Mouse (Mus musculus) sigmoid colon, adult 10 weeks (tissue): ENCODE measurements around the gene Pafah2. TPM values are rescaled to one million over a fixed set of nuclear protein-coding genes. Genes with fewer than 3 reads are reported as not detected.

ENCODE experiments used
- polyA plus RNA-seq: library from polyadenylated mRNA; stranded (reverse); fragments of 350-450 nt; fragmentation: Illumina TruSeq; extraction: RNeasy Lipid Tissue Mini Kit (QIAGEN cat#74804); gene quantifications from one replicate; pipeline ENCODE4 v1.2.3, GENCODE M21; 2014; ENCODE audit warnings: low read depth, low replicate concordance

Gene Pafah2
- 22.4 TPM for polyA plus RNA-seq

DNA sequence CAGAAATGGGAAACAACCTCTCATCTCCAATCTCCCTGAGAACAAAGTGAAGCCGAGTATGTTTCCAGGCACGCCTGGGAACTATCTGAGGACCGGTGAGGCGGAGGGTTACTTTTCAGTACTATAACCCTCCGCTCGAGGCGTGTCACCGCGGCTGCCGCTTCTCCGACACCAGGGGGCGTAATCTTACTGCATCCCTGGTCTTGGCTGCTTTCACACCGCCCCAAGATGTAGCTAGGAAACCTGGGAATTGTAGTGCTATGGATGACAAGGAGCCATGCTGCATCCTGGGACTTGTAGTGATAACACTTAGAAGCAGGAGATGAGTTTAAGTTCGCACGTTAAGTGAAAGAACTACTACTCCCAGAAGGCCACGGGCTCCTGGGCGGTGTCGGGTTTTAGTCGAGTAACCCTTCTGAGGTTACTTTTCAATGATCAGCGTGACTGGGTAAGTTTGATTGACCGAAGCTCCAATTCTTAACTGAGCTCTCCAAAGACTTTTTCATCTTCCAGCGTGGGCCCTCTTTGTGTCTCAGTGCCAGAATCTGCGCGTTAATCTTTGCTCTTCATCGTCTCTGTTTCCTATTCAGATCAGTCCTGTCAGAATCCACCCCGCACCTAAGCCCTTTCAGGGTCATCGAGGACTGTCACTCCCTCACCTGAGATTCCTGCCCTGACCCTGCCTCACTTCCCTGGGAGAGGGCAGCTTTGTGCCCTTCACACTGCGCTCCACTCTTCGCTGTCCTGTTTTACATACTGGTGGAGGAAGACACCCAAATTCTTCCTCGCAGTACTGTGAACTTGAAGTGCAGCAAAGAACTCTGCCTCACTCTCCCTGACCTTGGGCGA is at the start of gene Pafah2:
Gene Pafah2 (plus strand): TSS at position 344 of the 849 bp plus-strand sequence.

GRCm38 (mm10) chr4:134383750-134384149 is 12.4 kb upstream of the Pafah2 start, which contains the start of gene Extl1:
Gene Extl1 (minus strand): TSS chr4:134383850.

GRCm38 (mm10) chr4:134468215-134468575 is 72.1 kb downstream of the Pafah2 start, which contains the start of gene Stmn1:
Gene Stmn1 (plus strand): TSS chr4:134468320.

Other genes with a start within 250 kb of the Pafah2 start
- 5.8 TPM for gene Cep85, start 209.2 kb upstream of the Pafah2 start, polyA plus RNA-seq
- gene Gm7534, start 193.3 kb upstream of the Pafah2 start, polyA plus RNA-seq = not detected
- 0.54 TPM for gene Catsper4, start 168.9 kb upstream of the Pafah2 start, polyA plus RNA-seq
- gene Cnksr1, start 157.9 kb upstream of the Pafah2 start, polyA plus RNA-seq = 3.5 TPM
- not detected for gene E130218I03Rik, start 152.7 kb upstream of the Pafah2 start, polyA plus RNA-seq
- gene Zfp593, start 150.7 kb upstream of the Pafah2 start, polyA plus RNA-seq = 0.28 TPM
- not detected for gene Gm30191, start 149.4 kb upstream of the Pafah2 start, polyA plus RNA-seq
- gene Grrp1, start 142.2 kb upstream of the Pafah2 start, polyA plus RNA-seq = not detected
- gene Pdik1l, start 108.4 kb upstream of the Pafah2 start, polyA plus RNA-seq = 35.7 TPM
- not detected for gene Trim63, start 81.2 kb upstream of the Pafah2 start, polyA plus RNA-seq
- gene Slc30a2, start 53.1 kb upstream of the Pafah2 start, polyA plus RNA-seq = 0.13 TPM
- 0.09 TPM for gene Extl1, start 12.5 kb upstream of the Pafah2 start, polyA plus RNA-seq
- 90.8 TPM for gene Stmn1, start 72.0 kb downstream of the Pafah2 start, polyA plus RNA-seq
- gene Paqr7, start 100.4 kb downstream of the Pafah2 start, polyA plus RNA-seq = 1.5 TPM
- gene Aunip, start 114.7 kb downstream of the Pafah2 start, polyA plus RNA-seq = 0.95 TPM
- gene Mtfr1l, start 139.1 kb downstream of the Pafah2 start, polyA plus RNA-seq = 29.6 TPM
- 1.2 TPM for gene Selenon, start 155.8 kb downstream of the Pafah2 start, polyA plus RNA-seq